Mouse (Mus musculus) liver, embryonic 14.5 days (tissue): Measurements from ENCODE around the gene Mre11a. TPM values are rescaled to one million over a fixed set of nuclear protein-coding genes. Genes with fewer than 3 reads are reported as not detected.

Source experiments
- ATAC-seq: fragments of 200-750 bp; cut with Nextera tagmentation; 2 replicates; pipeline ENCODE4 v1.8.0; 2017; ENCODE audit warnings: moderate number of reproducible peaks, mild to moderate bottlenecking, moderate library complexity; ENCODE audit not compliant: insufficient read depth
- DNase-seq, 3 experiments: peaks; one replicate each; pipeline ENCODE4 v3.0.0-alpha.2; 2012 to 2013; ENCODE audit warnings: low read depth in 3 of 3, low spot score in 3 of 3
- H3K27ac ChIP-seq: fragments of 300-500 bp; sonication (generic); 2 replicates; pipeline ENCODE4 v1.5.1; 2014; ENCODE audit warnings: moderate library complexity, mild to moderate bottlenecking, control low read depth, inconsistent platforms
- H3K27me3 ChIP-seq: fragments of 300-500 bp; sonication (generic); 2 replicates; pipeline ENCODE4 v1.6.1; 2014; ENCODE audit warnings: mild to moderate bottlenecking, low read length, moderate library complexity; ENCODE audit not compliant: control insufficient read depth, insufficient read depth
- H3K36me3 ChIP-seq: fragments of 300-500 bp; sonication (generic); replicated peaks from 2 replicates; pipeline ENCODE4 v1.6.1; 2014; ENCODE audit warnings: low read depth; ENCODE audit not compliant: control insufficient read depth, insufficient read depth
- H3K4me1 ChIP-seq, 2 experiments: fragments of 200-500 bp in 1 of 2; fragments of 300-500 bp in 1 of 2; sonication (generic) in 1 of 2; replicated peaks; 2 replicates each; pipeline ENCODE4 v1.6.1; 2012 to 2014; ENCODE audit warnings: antibody characterized with exemption in 1 of 2, inconsistent platforms in 1 of 2, low read length in 1 of 2; ENCODE audit not compliant: control insufficient read depth in 2 of 2, insufficient read depth in 2 of 2
- H3K4me2 ChIP-seq: fragments of 300-500 bp; sonication (generic); 2 replicates; pipeline ENCODE4 v1.6.1; 2014; ENCODE audit warnings: low read depth, mild to moderate bottlenecking, control low read depth, moderate library complexity
- H3K4me3 ChIP-seq, 2 experiments: fragments of 200-500 bp in 1 of 2; fragments of 300-500 bp in 1 of 2; sonication (generic) in 1 of 2; 2 replicates each; pipeline ENCODE4 v1.5.1; 2012 to 2014; ENCODE audit warnings: low read depth in 2 of 2, low read length in 2 of 2, mild to moderate bottlenecking in 2 of 2, control low read depth in 1 of 2, inconsistent platforms in 1 of 2, moderate library complexity in 1 of 2; ENCODE audit not compliant: insufficient read depth in 1 of 2
- H3K9ac ChIP-seq: fragments of 300-500 bp; sonication (generic); replicated peaks from 2 replicates; pipeline ENCODE4 v1.6.1; 2014; ENCODE audit warnings: mild to moderate bottlenecking, control low read depth, moderate library complexity
- H3K9me3 ChIP-seq: fragments of 300-500 bp; sonication (generic); 2 replicates; pipeline ENCODE4 v1.6.1; 2016; ENCODE audit warnings: low read length, mixed read lengths; ENCODE audit not compliant: control insufficient read depth
- CTCF ChIP-seq: IDR thresholded peaks from 2 replicates; pipeline ENCODE4 v1.5.1; 2016; ENCODE audit warnings: antibody characterized with exemption, low read depth, control low read depth
- EP300 ChIP-seq: IDR thresholded peaks from 2 replicates; pipeline ENCODE4 v1.6.1; 2016; ENCODE audit warnings: antibody characterized with exemption, low read depth
- WGBS: fragments of 180-500 bp; shearing (Covaris S2); extraction: QIAGEN DNeasy Blood & Tissue Kit; methylation state at CpG from one replicate; pipeline ENCODE4 v1.1.7; 2014; ENCODE audit not compliant: insufficient replicate concordance; 5-methylcytosine and 5-hydroxymethylcytosine counted together
- polyA plus RNA-seq, 2 experiments: library from polyadenylated mRNA; depleted of rRNA in 1 of 2; stranded (reverse) in 1 of 2; unstranded in 1 of 2; fragments of >200 nt; fragmentation: Nextera tagmentation in 1 of 2; extraction: Ambion mirVana in 1 of 2; gene quantifications; 2 replicates each; pipeline versions ENCODE4 v1.2.1 to v1.2.3; 2012 to 2014

Gene Mre11a
- polyA plus RNA-seq, 2 experiments, result 7.1 to 12.9 TPM

GRCm38 (mm10) chr9:14751503-14752000, 32.9 kb upstream of the Mre11a start:
- ATAC-seq, result peak; percentile 15; the same call in 1 of the 2 replicates
- TF ChIP-seq EP300 (no peak), CTCF (no peak)

GRCm38 (mm10) chr9:14752001-14752522, 32.4 kb upstream of the Mre11a start, which contains the start of gene Fut4:
Fut4 (minus strand) TSS chr9:14752393.
- DNase-seq (no peak), ATAC-seq (peak; percentile 51; the same call in 1 of the 2 replicates)
- Histone ChIP-seq H3K9ac (peak within 1 kb of the TSS; percentile 18; the same call in 1 of the 2 replicates), H3K4me2 (peak within 1 kb of the TSS; percentile 66), H3K4me1 (no peaks in the 10 kb centered on the region), H3K4me3 (peak within 1 kb of the TSS; percentile 40 to 46), H3K27ac (no peak within 1 kb of the TSS), H3K9me3 (no peaks in the 10 kb centered on the region), H3K27me3 (peaks cover 4% of the 10 kb centered on the region), H3K36me3 (no peaks in the 10 kb centered on the region)
- WGBS, result 0% methylated on average over 28 of the region's 28 CpGs
- no peak for TF ChIP-seq CTCF
- TF ChIP-seq EP300, result no peak

More at GRCm38 (mm10) chr9:14751503-14752000, 32.9 kb upstream of the Mre11a start:
- no peak for DNase-seq
- WGBS, result 1% methylated on average over 50 of the region's 50 CpGs
- Histone ChIP-seq H3K4me3 (peak overlapping the region; percentile 40 to 46), H3K9me3 (no peaks in the 10 kb centered on the region), H3K9ac (peak overlapping the region; percentile 18; the same call in 1 of the 2 replicates), H3K36me3 (no peaks in the 10 kb centered on the region), H3K4me1 (no peaks in the 10 kb centered on the region), H3K27me3 (peaks cover 4% of the 10 kb centered on the region), H3K4me2 (peak overlapping the region; percentile 66), H3K27ac (no peak overlapping the region)

- no peak for ATAC-seq
- DNase-seq, result no peak
- Histone ChIP-seq H3K4me3 (no peak overlapping the region), H3K4me1 (no peaks in the 10 kb centered on the region), H3K9me3 (no peaks in the 10 kb centered on the region), H3K27me3 (peaks cover 4% of the 10 kb centered on the region), H3K4me2 (no peak overlapping the region), H3K36me3 (no peaks in the 10 kb centered on the region), H3K9ac (no peak overlapping the region), H3K27ac (no peak overlapping the region)
- TF ChIP-seq EP300 (no peak), CTCF (no peak)
Measured at GRCm38 (mm10) chr9:14753947-14754346, 30.5 kb upstream of the Mre11a start.

- 50% methylated on average over 3 of the region's 3 CpGs for WGBS
- no peak overlapping the region for H3K9ac ChIP-seq
- no peak for ATAC-seq
- H3K4me2 ChIP-seq, result no peak overlapping the region
- TF ChIP-seq CTCF (no peak), EP300 (no peak)
- no peak overlapping the region for H3K4me3 ChIP-seq
- no peak for DNase-seq
- H3K9me3 ChIP-seq, result no peaks in the 10 kb centered on the region
- peaks cover 4% of the 10 kb centered on the region for H3K27me3 ChIP-seq
- H3K36me3 ChIP-seq, result no peaks in the 10 kb centered on the region
- no peak overlapping the region for H3K27ac ChIP-seq
- 0 out of 4 replicates have a peak, but pooled peaks cover 0 to 2% of the 10 kb centered on the region in 2 experiments for H3K4me1 ChIP-seq
Measured at GRCm38 (mm10) chr9:14754469-14754868, 30.0 kb upstream of the Mre11a start.

- no peaks in the 10 kb centered on the region for H3K9me3 ChIP-seq
- H3K27ac ChIP-seq, result no peak overlapping the region
- no peak overlapping the region for H3K4me2 ChIP-seq
- H3K27me3 ChIP-seq, result no peaks in the 10 kb centered on the region
- TF ChIP-seq CTCF, result no peak
- no peak for TF ChIP-seq EP300
- no peak overlapping the region for H3K9ac ChIP-seq
- DNase-seq (no peak), ATAC-seq (no peak)
- WGBS, result 26% methylated on average over 7 of the region's 7 CpGs
- H3K36me3 ChIP-seq, result no peaks in the 10 kb centered on the region
- no peak overlapping the region for H3K4me3 ChIP-seq
- 0 out of 4 replicates have a peak, but pooled peaks cover 0 to 2% of the 10 kb centered on the region in 2 experiments for H3K4me1 ChIP-seq
Measured at GRCm38 (mm10) chr9:14758590-14758989, 25.9 kb upstream of the Mre11a start.
